Mouse (Mus musculus) MEL (cell line): ENCODE results near the gene Pde1b. TPM values are rescaled to one million over a fixed set of nuclear protein-coding genes. Genes with fewer than 3 reads are reported as not detected.

Experiments used
- DNase-seq: peaks from one replicate; pipeline ENCODE4 v3.0.0; 2011; ENCODE audit warnings: low read depth, low spot score
- H3K27ac ChIP-seq: 2 replicates; pipeline ENCODE4 v1.5.1; 2012; ENCODE audit warnings: low read depth, mild to moderate bottlenecking, control low read depth, low read length, moderate library complexity; ENCODE audit not compliant: control insufficient read depth
- H3K27me3 ChIP-seq, 2 experiments: fragments of 150-350 bp in 1 of 2; sonication (generic) in 1 of 2; 2 replicates each; pipeline ENCODE4 v1.6.1; 2012; ENCODE audit warnings: low read length in 2 of 2, mild to moderate bottlenecking in 2 of 2, improper control_type of control experiment in 1 of 2, moderate library complexity in 1 of 2; ENCODE audit not compliant: insufficient read depth in 2 of 2, control insufficient read depth in 1 of 2
- H3K36me3 ChIP-seq, 2 experiments: 2 replicates each; pipeline ENCODE4 v1.6.1; 2012 to 2014; ENCODE audit warnings: low read length in 2 of 2, improper control_type of control experiment in 1 of 2, inconsistent platforms in 1 of 2, mild to moderate bottlenecking in 1 of 2; ENCODE audit not compliant: insufficient read depth in 2 of 2, control insufficient read depth in 1 of 2
- H3K4me1 ChIP-seq, 2 experiments: fragments of 150-350 bp in 1 of 2; sonication (generic) in 1 of 2; 2 replicates each; pipeline ENCODE4 v1.6.1; 2012; ENCODE audit warnings: low read length in 2 of 2, improper control_type of control experiment in 1 of 2, mild to moderate bottlenecking in 1 of 2; ENCODE audit not compliant: insufficient read depth in 2 of 2, control insufficient read depth in 1 of 2
- H3K4me3 ChIP-seq, 2 experiments: fragments of 150-350 bp in 1 of 2; sonication (generic) in 1 of 2; 2 replicates each; pipeline ENCODE4 v1.5.1; 2012; ENCODE audit warnings: low read depth in 2 of 2, low read length in 2 of 2, mild to moderate bottlenecking in 2 of 2, moderate library complexity in 2 of 2, control low read depth in 1 of 2, improper control_type of control experiment in 1 of 2; ENCODE audit not compliant: control insufficient read depth in 1 of 2, insufficient read depth in 1 of 2
- H3K79me2 ChIP-seq: 2 replicates; pipeline ENCODE4 v1.6.1; 2012; ENCODE audit warnings: mild to moderate bottlenecking, low read length, moderate library complexity; ENCODE audit not compliant: control insufficient read depth, poor library complexity, insufficient read depth
- H3K9ac ChIP-seq: 2 replicates; pipeline ENCODE4 v1.6.1; 2012; ENCODE audit warnings: low read depth, mild to moderate bottlenecking, control low read depth, low read length, moderate library complexity; ENCODE audit not compliant: control insufficient read depth, poor library complexity, severe bottlenecking
- H3K9me3 ChIP-seq: fragments of 150-350 bp; sonication (generic); replicated peaks from 2 replicates; pipeline ENCODE4 v1.6.1; 2012; ENCODE audit warnings: mild to moderate bottlenecking, low read length, improper control_type of control experiment, moderate library complexity; ENCODE audit not compliant: insufficient read depth
- CTCF ChIP-seq, 3 experiments: IDR thresholded peaks in 2 of 3; conservative IDR thresholded peaks in 1 of 3; 2 replicates each; pipeline ENCODE4 v1.5.1; 2011 to 2012; ENCODE audit warnings: low read length in 3 of 3, low read depth in 2 of 3, mild to moderate bottlenecking in 2 of 3, improper control_type of control experiment in 1 of 3, inconsistent platforms in 1 of 3, mixed read lengths in 1 of 3, moderate library complexity in 1 of 3; ENCODE audit not compliant: control insufficient read depth in 1 of 3, insufficient read depth in 1 of 3, poor library complexity in 1 of 3, severe bottlenecking in 1 of 3
- E2F4 ChIP-seq: IDR thresholded peaks from 2 replicates; pipeline ENCODE4 v1.6.1; 2011; ENCODE audit warnings: low read depth, low read length, improper control_type of control experiment, borderline replicate concordance
- EP300 ChIP-seq, 2 experiments: IDR thresholded peaks; 2 replicates each; pipeline ENCODE4 v1.6.1; 2011; ENCODE audit warnings: improper control_type of control experiment in 2 of 2, low read length in 2 of 2, low read depth in 1 of 2, mild to moderate bottlenecking in 1 of 2
- ETS1 ChIP-seq: IDR thresholded peaks from 2 replicates; pipeline ENCODE4 v1.6.1; 2012; ENCODE audit warnings: low read depth, mild to moderate bottlenecking, inconsistent platforms, low read length, improper control_type of control experiment, moderate library complexity
- JUND ChIP-seq: IDR thresholded peaks from 2 replicates; pipeline ENCODE4 v1.6.1; 2011; ENCODE audit warnings: low read depth, mild to moderate bottlenecking, improper control_type of control experiment, low read length
- MAFK ChIP-seq: IDR thresholded peaks from 2 replicates; pipeline ENCODE4 v1.6.1; 2011; ENCODE audit warnings: low read depth, mild to moderate bottlenecking, low read length, improper control_type of control experiment, borderline replicate concordance
- MXI1 ChIP-seq: IDR thresholded peaks from 2 replicates; pipeline ENCODE4 v1.6.1; 2011; ENCODE audit warnings: mild to moderate bottlenecking, low read depth, low read length, improper control_type of control experiment
- MYC ChIP-seq: IDR thresholded peaks from 2 replicates; pipeline ENCODE4 v1.6.1; 2011; ENCODE audit warnings: low read depth, mild to moderate bottlenecking, low read length, improper control_type of control experiment, moderate library complexity
- RAD21 ChIP-seq: IDR thresholded peaks from 2 replicates; pipeline ENCODE4 v1.6.1; 2011; ENCODE audit warnings: mild to moderate bottlenecking, low read depth, low read length, improper control_type of control experiment
- RCOR1 ChIP-seq: IDR thresholded peaks from 2 replicates; pipeline ENCODE4 v1.6.1; 2012; ENCODE audit warnings: low read depth, mild to moderate bottlenecking, inconsistent platforms, low read length, improper control_type of control experiment
- SIN3A ChIP-seq: IDR thresholded peaks from 2 replicates; pipeline ENCODE4 v1.6.1; 2012; ENCODE audit warnings: low read length, improper control_type of control experiment, inconsistent platforms
- SMC3 ChIP-seq: IDR thresholded peaks from 2 replicates; pipeline ENCODE4 v1.6.1; 2011; ENCODE audit warnings: low read depth, low read length, improper control_type of control experiment
- TAL1 ChIP-seq: IDR thresholded peaks from 2 replicates; pipeline ENCODE4 v1.6.1; 2012; ENCODE audit warnings: mild to moderate bottlenecking, inconsistent platforms, low read length, moderate library complexity, mixed read lengths
- TCF12 ChIP-seq: IDR thresholded peaks from 2 replicates; pipeline ENCODE4 v1.6.1; 2014; ENCODE audit warnings: low read depth, mild to moderate bottlenecking, inconsistent platforms, low read length, improper control_type of control experiment, moderate library complexity
- USF1 ChIP-seq: IDR thresholded peaks from 2 replicates; pipeline ENCODE4 v1.6.1; 2014; ENCODE audit warnings: low read depth, mild to moderate bottlenecking, inconsistent platforms, low read length, improper control_type of control experiment, moderate library complexity
- ZKSCAN1 ChIP-seq: IDR thresholded peaks from 2 replicates; pipeline ENCODE4 v1.6.1; 2012; ENCODE audit warnings: low read depth, mild to moderate bottlenecking, inconsistent platforms, low read length, improper control_type of control experiment, moderate library complexity
- ZMIZ1 ChIP-seq: IDR thresholded peaks from 2 replicates; pipeline ENCODE4 v1.6.1; 2012; ENCODE audit warnings: low read depth, mild to moderate bottlenecking, inconsistent platforms, low read length, improper control_type of control experiment, moderate library complexity
- ZNF384 ChIP-seq: IDR thresholded peaks from 2 replicates; pipeline ENCODE4 v1.6.1; 2012; ENCODE audit warnings: low read depth, mild to moderate bottlenecking, inconsistent platforms, low read length, improper control_type of control experiment
- polyA plus RNA-seq, 2 experiments: library from polyadenylated mRNA; stranded (reverse) in 1 of 2; unstranded in 1 of 2; fragments of >175 nt in 1 of 2; fragments of >200 nt in 1 of 2; gene quantifications; 2 replicates each; pipeline versions ENCODE4 v1.2.1 to v1.2.4; 2012; ENCODE audit warnings: low replicate concordance in 2 of 2, low read depth in 1 of 2; ENCODE audit not compliant: insufficient read length in 2 of 2, insufficient read depth in 1 of 2, missing spikeins in 1 of 2
- total RNA-seq: library from RNA; depleted of rRNA; stranded (reverse); fragments of 300-350 nt; gene quantifications from 2 replicates; pipeline ENCODE4 v1.2.3, GENCODE M21; 2012

Pde1b gene
- total and polyA plus RNA-seq, 3 experiments, result 2.4 to 4.5 TPM; not detected in 1

- Histone ChIP-seq H3K9me3 (no peaks in the 10 kb centered on the region), H3K4me1 (no peaks in the 10 kb centered on the region), H3K4me3 (no peak overlapping the region), H3K79me2 (no peaks in the 10 kb centered on the region), H3K27ac (no peak overlapping the region), H3K9ac (no peak overlapping the region), H3K27me3 (no peaks in the 10 kb centered on the region), H3K36me3 (no peaks in the 10 kb centered on the region; a peak in 1 of 4 replicates)
- DNase-seq, result no peak
- no peak for TF ChIP-seq ETS1
- no peak for TF ChIP-seq SIN3A
- no peak for TF ChIP-seq E2F4
These were observed 22.7 kb upstream of the Pde1b start for GRCm38 (mm10) chr15:103480129-103480528.

GRCm38 (mm10) chr15:103482488-103482887 lies 20.3 kb upstream of the Pde1b start:
- Histone ChIP-seq H3K4me1 (no peaks in the 10 kb centered on the region), H3K27me3 (no peaks in the 10 kb centered on the region), H3K9ac (no peak overlapping the region), H3K36me3 (no peaks in the 10 kb centered on the region; a peak in 1 of 4 replicates), H3K4me3 (no peak overlapping the region), H3K9me3 (no peaks in the 10 kb centered on the region), H3K27ac (no peak overlapping the region), H3K79me2 (no peaks in the 10 kb centered on the region)
- peak; percentile 6 for DNase-seq
- peak in 2 of 3 experiments; percentile 25 to 34; a peak in 4 of 6 replicates for TF ChIP-seq CTCF (IDR thresholded peaks at IDR 0.05 in 2 of 3, conservative IDR thresholded peaks at IDR 0.05 in 1 of 3; ENCODE audit: control insufficient read depth in 1 of 3, insufficient read depth in 1 of 3, low read depth in 2 of 3, low read length in 3 of 3, poor library complexity in 1 of 3, severe bottlenecking in 1 of 3)
- TF ChIP-seq SMC3, result no peak; the same call in 1 of the 2 replicates

GRCm38 (mm10) chr15:103484490-103484889 lies 18.3 kb upstream of the Pde1b start:
- Histone ChIP-seq H3K27me3 (no peaks in the 10 kb centered on the region), H3K27ac (no peak overlapping the region), H3K9me3 (no peaks in the 10 kb centered on the region), H3K4me1 (no peaks in the 10 kb centered on the region), H3K79me2 (no peaks in the 10 kb centered on the region), H3K4me3 (no peak overlapping the region), H3K9ac (no peak overlapping the region), H3K36me3 (no peaks in the 10 kb centered on the region; a peak in 1 of 4 replicates)
- DNase-seq, result no peak
- TF ChIP-seq CTCF (IDR thresholded peaks at IDR 0.05 in 2 of 3, conservative IDR thresholded peaks at IDR 0.05 in 1 of 3; ENCODE audit: control insufficient read depth in 1 of 3, insufficient read depth in 1 of 3, low read depth in 2 of 3, low read length in 3 of 3, poor library complexity in 1 of 3, severe bottlenecking in 1 of 3) (no peak), ETS1 (no peak), MXI1 (no peak), ZNF384 (no peak), USF1 (no peak), TAL1 (no peak), ZKSCAN1 (no peak), ZMIZ1 (no peak), JUND (no peak), TCF12 (no peak), E2F4 (no peak), MYC (no peak), RCOR1 (no peak), MAFK (no peak), EP300 (IDR thresholded peaks at IDR 0.05; ENCODE audit: low read depth in 1 of 2, low read length in 2 of 2) (no peak), RAD21 (no peak)
